Mouse (Mus musculus): ENCODE data around the gene Whamm. TPM values are rescaled to one million over a fixed set of nuclear protein-coding genes. Genes with fewer than 3 reads are reported as not detected.

Whamm gene
- total and polyA plus RNA-seq, 3 experiments = 23.6 to 40.6 (median 25.3) TPM

- peaks cover 3% of the 10 kb centered on the region for H3K9me3 ChIP-seq (replicated peaks)
- DNase-seq (ENCODE audit: low spot score) = no peak
- H3K36me3 ChIP-seq (replicated peaks) = peaks cover 20% of the 10 kb centered on the region
- no peak for TF ChIP-seq GATA2 (IDR thresholded peaks at IDR 0.05; ENCODE audit: borderline replicate concordance, low read depth, low read length)
- no peak for TF ChIP-seq CTCF (IDR thresholded peaks at IDR 0.05; ENCODE audit: low read depth, low read length)
- no peak for TF ChIP-seq GATA1 (IDR thresholded peaks at IDR 0.05; ENCODE audit: borderline replicate concordance, low read length)
- no peak for TF ChIP-seq TAL1 (conservative IDR thresholded peaks at IDR 0.05; ENCODE audit: low read depth, low read length)
- H3K4me1 ChIP-seq (ENCODE audit: insufficient read depth, low read depth, low read length) = no peaks in the 10 kb centered on the region; the same call in 1 of the 2 replicates
- no peak overlapping the region for H3K4me3 ChIP-seq (ENCODE audit: low read depth, low read length)
- no peak for ATAC-seq (ENCODE audit: extremely low read depth, insufficient number of reproducible peaks, low FRiP score, poor library complexity, severe bottlenecking)
- peaks cover 28% of the 10 kb centered on the region for H3K27me3 ChIP-seq (ENCODE audit: insufficient read depth, low read length)
Observed at GRCm38 (mm10) chr7:81538070-81538675, 32.9 kb upstream of the Whamm start.

GRCm38 (mm10) chr7:81539565-81539964, 31.5 kb upstream of the Whamm start:
- no peak for TF ChIP-seq GATA2 (IDR thresholded peaks at IDR 0.05; ENCODE audit: borderline replicate concordance, low read depth, low read length)
- TF ChIP-seq POLR2AphosphoS5 (IDR thresholded peaks at IDR 0.05; ENCODE audit: insufficient replicate concordance, low read depth, low read length) = no peak
- TF ChIP-seq TAL1 (conservative IDR thresholded peaks at IDR 0.05; ENCODE audit: low read depth, low read length) = no peak
- TF ChIP-seq CTCF (IDR thresholded peaks at IDR 0.05; ENCODE audit: low read depth, low read length) = no peak
- no peak for TF ChIP-seq GATA1 (IDR thresholded peaks at IDR 0.05; ENCODE audit: borderline replicate concordance, low read length)
- ATAC-seq (ENCODE audit: extremely low read depth, insufficient number of reproducible peaks, low FRiP score, poor library complexity, severe bottlenecking) (no peak), DNase-seq (ENCODE audit: low spot score) (no peak)
- no peak overlapping the region for H3K4me3 ChIP-seq (ENCODE audit: low read depth, low read length)
- peaks cover 12% of the 10 kb centered on the region for H3K36me3 ChIP-seq (replicated peaks)
- no peaks in the 10 kb centered on the region for H3K9me3 ChIP-seq (replicated peaks)
- peaks cover 38% of the 10 kb centered on the region for H3K27me3 ChIP-seq (ENCODE audit: insufficient read depth, low read length)
- H3K4me1 ChIP-seq (ENCODE audit: insufficient read depth, low read depth, low read length) = no peaks in the 10 kb centered on the region; the same call in 1 of the 2 replicates

GRCm38 (mm10) chr7:81540999-81541398, 30.1 kb upstream of the Whamm start:
- TF ChIP-seq GATA2 (IDR thresholded peaks at IDR 0.05; ENCODE audit: borderline replicate concordance, low read depth, low read length) (no peak), CTCF (IDR thresholded peaks at IDR 0.05; ENCODE audit: low read depth, low read length) (no peak), GATA1 (IDR thresholded peaks at IDR 0.05; ENCODE audit: borderline replicate concordance, low read length) (no peak), TAL1 (conservative IDR thresholded peaks at IDR 0.05; ENCODE audit: low read depth, low read length) (no peak), POLR2AphosphoS5 (IDR thresholded peaks at IDR 0.05; ENCODE audit: insufficient replicate concordance, low read depth, low read length) (no peak)
- no peaks in the 10 kb centered on the region; the same call in 1 of the 2 replicates for H3K4me1 ChIP-seq (ENCODE audit: insufficient read depth, low read depth, low read length)
- H3K36me3 ChIP-seq (replicated peaks) = no peaks in the 10 kb centered on the region
- no peak for DNase-seq (ENCODE audit: low spot score)
- no peak overlapping the region for H3K4me3 ChIP-seq (ENCODE audit: low read depth, low read length)
- ATAC-seq (ENCODE audit: extremely low read depth, insufficient number of reproducible peaks, low FRiP score, poor library complexity, severe bottlenecking) = no peak
- no peaks in the 10 kb centered on the region for H3K9me3 ChIP-seq (replicated peaks)
- peaks cover 40% of the 10 kb centered on the region for H3K27me3 ChIP-seq (ENCODE audit: insufficient read depth, low read length)

GRCm38 (mm10) chr7:81541924-81542524, 29.0 kb upstream of the Whamm start:
- Histone ChIP-seq H3K36me3 (replicated peaks) (no peaks in the 10 kb centered on the region), H3K27me3 (ENCODE audit: insufficient read depth, low read length) (peaks cover 42% of the 10 kb centered on the region), H3K4me1 (ENCODE audit: insufficient read depth, low read depth, low read length) (no peaks in the 10 kb centered on the region; the same call in 1 of the 2 replicates), H3K9me3 (replicated peaks) (no peaks in the 10 kb centered on the region), H3K4me3 (ENCODE audit: low read depth, low read length) (no peak overlapping the region)
- TF ChIP-seq GATA1 (IDR thresholded peaks at IDR 0.05; ENCODE audit: borderline replicate concordance, low read length) (no peak), GATA2 (IDR thresholded peaks at IDR 0.05; ENCODE audit: borderline replicate concordance, low read depth, low read length) (no peak), CTCF (IDR thresholded peaks at IDR 0.05; ENCODE audit: low read depth, low read length) (no peak), TAL1 (conservative IDR thresholded peaks at IDR 0.05; ENCODE audit: low read depth, low read length) (no peak), POLR2AphosphoS5 (IDR thresholded peaks at IDR 0.05; ENCODE audit: insufficient replicate concordance, low read depth, low read length) (no peak)
- no peak for ATAC-seq (ENCODE audit: extremely low read depth, insufficient number of reproducible peaks, low FRiP score, poor library complexity, severe bottlenecking)
- no peak for DNase-seq (ENCODE audit: low spot score)

GRCm38 (mm10) chr7:81542934-81543333, 28.1 kb upstream of the Whamm start:
- Histone ChIP-seq H3K4me3 (ENCODE audit: low read depth, low read length) (no peak overlapping the region), H3K36me3 (replicated peaks) (no peaks in the 10 kb centered on the region), H3K4me1 (ENCODE audit: insufficient read depth, low read depth, low read length) (no peaks in the 10 kb centered on the region; the same call in 1 of the 2 replicates), H3K9me3 (replicated peaks) (no peaks in the 10 kb centered on the region), H3K27me3 (ENCODE audit: insufficient read depth, low read length) (peaks cover 42% of the 10 kb centered on the region)
- TF ChIP-seq CTCF (IDR thresholded peaks at IDR 0.05; ENCODE audit: low read depth, low read length) (no peak), GATA1 (IDR thresholded peaks at IDR 0.05; ENCODE audit: borderline replicate concordance, low read length) (no peak), GATA2 (IDR thresholded peaks at IDR 0.05; ENCODE audit: borderline replicate concordance, low read depth, low read length) (no peak), POLR2AphosphoS5 (IDR thresholded peaks at IDR 0.05; ENCODE audit: insufficient replicate concordance, low read depth, low read length) (no peak), TAL1 (conservative IDR thresholded peaks at IDR 0.05; ENCODE audit: low read depth, low read length) (no peak)
- no peak for DNase-seq (ENCODE audit: low spot score)
- no peak for ATAC-seq (ENCODE audit: extremely low read depth, insufficient number of reproducible peaks, low FRiP score, poor library complexity, severe bottlenecking)

GRCm38 (mm10) chr7:81548864-81549263, 22.2 kb upstream of the Whamm start:
- TF ChIP-seq TAL1 (conservative IDR thresholded peaks at IDR 0.05; ENCODE audit: low read depth, low read length) (no peak), POLR2AphosphoS5 (IDR thresholded peaks at IDR 0.05; ENCODE audit: insufficient replicate concordance, low read depth, low read length) (no peak), CTCF (IDR thresholded peaks at IDR 0.05; ENCODE audit: low read depth, low read length) (no peak), GATA1 (IDR thresholded peaks at IDR 0.05; ENCODE audit: borderline replicate concordance, low read length) (no peak), GATA2 (IDR thresholded peaks at IDR 0.05; ENCODE audit: borderline replicate concordance, low read depth, low read length) (no peak)
- ATAC-seq (ENCODE audit: extremely low read depth, insufficient number of reproducible peaks, low FRiP score, poor library complexity, severe bottlenecking) (no peak), DNase-seq (ENCODE audit: low spot score) (no peak)
- no peaks in the 10 kb centered on the region for H3K36me3 ChIP-seq (replicated peaks)
- no peaks in the 10 kb centered on the region for H3K4me1 ChIP-seq (ENCODE audit: insufficient read depth, low read depth, low read length)
- H3K9me3 ChIP-seq (replicated peaks) = no peaks in the 10 kb centered on the region
- H3K4me3 ChIP-seq (ENCODE audit: low read depth, low read length) = no peak overlapping the region
- peaks cover 19% of the 10 kb centered on the region for H3K27me3 ChIP-seq (ENCODE audit: insufficient read depth, low read length)

All from G1E (cell line).